Mouse (Mus musculus) heart, adult 8-10 months (tissue): Measurements from ENCODE around the gene Josd1. TPM values are rescaled to one million over a fixed set of nuclear protein-coding genes. Genes with fewer than 3 reads are reported as not detected.
"Not testable (repeated sequence)": the region's sequence is repeated elsewhere in the genome, so short reads cannot be mapped to it uniquely, and the experiment has no call there.

ENCODE experiments used
- DNase-seq: peaks from one replicate; pipeline ENCODE4 v3.0.0; 2022; ENCODE audit warnings: low spot score
- total RNA-seq, 4 experiments: library from RNA; stranded (reverse); gene quantifications; 2 replicates each; pipeline ENCODE4 v1.2.4; 2022

The Josd1 gene
- total RNA-seq, 4 experiments from 2014 or later: 19.7 to 28.9 (median 23.3) TPM

DNA sequence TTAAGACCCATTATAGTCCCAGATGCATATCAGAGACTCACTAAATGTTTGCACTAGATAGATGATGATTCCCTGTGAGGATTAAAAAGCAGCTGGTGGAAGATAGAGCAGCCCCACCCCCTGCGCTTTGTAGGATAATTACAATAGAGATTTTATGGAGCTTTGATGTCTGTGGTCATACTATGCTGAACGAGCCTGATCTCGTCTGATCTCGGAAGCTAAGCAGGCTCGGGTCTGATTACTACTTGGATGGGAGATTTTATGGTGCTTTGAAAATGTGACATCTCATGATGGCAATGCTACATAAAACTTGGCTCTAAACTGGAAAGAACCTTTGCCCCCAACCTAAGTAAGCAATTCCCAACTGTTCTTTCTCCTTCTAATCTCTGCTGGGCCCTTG is 4.6 kb upstream of the Josd1 start:
- DNase-seq: no peak

GRCm38 (mm10) chr15:79691023-79691508 is 3.3 kb upstream of the Josd1 start:
- no peak for DNase-seq

GRCm38 (mm10) chr15:79690426-79691022 is 2.8 kb upstream of the Josd1 start, which contains the start of gene Gtpbp1:
Gene Gtpbp1, plus strand, starts transcription at chr15:79690845.
- DNase-seq: peak; percentile 100

DNA sequence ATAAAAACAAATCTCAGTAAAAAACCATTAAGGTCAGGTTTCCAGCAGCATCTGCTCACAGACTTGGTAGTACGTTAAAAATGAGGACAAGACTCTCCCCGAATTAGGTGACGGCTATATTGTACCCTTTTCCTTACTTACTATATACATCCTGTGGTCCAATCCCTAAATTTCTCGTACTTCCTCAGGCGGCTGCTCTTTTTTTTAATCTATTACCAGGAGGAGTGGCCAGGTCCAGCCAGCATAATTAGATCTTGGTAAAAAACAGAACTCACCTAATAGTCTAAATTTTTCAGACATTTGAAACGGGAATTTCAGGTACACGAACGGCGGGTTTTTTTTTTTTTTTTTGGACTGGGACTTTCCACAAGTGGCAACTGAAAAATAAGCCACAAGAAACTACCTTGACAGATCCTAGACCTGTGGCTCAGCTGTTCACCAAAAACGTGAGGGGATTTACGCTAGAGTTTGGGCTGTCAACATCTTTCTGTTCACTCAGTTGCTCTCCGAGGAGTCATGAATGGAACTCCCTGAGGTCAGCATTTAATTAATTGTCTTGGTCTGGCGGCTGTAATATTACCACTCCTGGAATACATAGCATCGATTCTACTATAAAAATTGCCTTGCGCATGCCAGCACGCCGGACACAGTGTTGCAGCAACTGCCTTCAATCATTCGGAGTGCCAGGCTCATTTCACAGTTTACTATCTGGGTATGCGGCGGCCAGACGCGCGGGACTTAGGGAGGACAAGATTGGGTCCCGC is 2.1 kb upstream of the Josd1 start:
- DNase-seq: no peak

DNA sequence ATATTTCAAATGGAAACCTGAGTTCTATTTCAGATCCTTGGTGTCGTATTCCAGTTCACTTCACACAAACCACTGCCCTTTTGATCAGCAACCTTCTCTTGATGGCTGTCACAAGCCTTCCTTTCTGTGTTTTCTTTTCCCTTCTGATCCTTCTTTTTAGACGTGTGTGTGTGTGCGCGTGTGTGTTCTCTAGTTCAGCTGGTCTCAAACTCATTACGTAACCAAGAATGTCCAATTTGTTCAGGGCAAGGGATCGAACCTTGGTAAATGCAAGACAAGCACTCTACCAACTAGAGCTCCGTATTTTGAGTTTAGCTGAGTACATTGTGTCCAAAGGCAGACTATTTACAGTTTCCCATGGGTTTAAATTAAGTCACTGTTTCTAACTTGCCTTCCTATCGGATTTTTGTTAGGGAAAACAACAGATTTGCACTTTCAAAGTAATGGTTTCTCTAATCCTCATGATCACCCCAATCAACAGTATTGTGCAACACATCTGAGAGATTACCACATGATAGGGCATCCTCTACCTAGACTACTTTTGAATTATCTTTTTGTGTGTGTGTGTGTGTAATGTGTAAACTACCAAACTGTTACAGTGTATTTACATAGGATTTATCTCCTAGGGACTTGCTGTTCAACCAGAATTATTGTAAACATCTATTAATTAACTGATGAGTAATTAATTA is 693 bp upstream of the Josd1 start:
- DNase-seq: no peak

- no peak for DNase-seq
Observed at GRCm38 (mm10) chr15:79687175-79687574, 544 bp downstream of the Josd1 start.

DNA sequence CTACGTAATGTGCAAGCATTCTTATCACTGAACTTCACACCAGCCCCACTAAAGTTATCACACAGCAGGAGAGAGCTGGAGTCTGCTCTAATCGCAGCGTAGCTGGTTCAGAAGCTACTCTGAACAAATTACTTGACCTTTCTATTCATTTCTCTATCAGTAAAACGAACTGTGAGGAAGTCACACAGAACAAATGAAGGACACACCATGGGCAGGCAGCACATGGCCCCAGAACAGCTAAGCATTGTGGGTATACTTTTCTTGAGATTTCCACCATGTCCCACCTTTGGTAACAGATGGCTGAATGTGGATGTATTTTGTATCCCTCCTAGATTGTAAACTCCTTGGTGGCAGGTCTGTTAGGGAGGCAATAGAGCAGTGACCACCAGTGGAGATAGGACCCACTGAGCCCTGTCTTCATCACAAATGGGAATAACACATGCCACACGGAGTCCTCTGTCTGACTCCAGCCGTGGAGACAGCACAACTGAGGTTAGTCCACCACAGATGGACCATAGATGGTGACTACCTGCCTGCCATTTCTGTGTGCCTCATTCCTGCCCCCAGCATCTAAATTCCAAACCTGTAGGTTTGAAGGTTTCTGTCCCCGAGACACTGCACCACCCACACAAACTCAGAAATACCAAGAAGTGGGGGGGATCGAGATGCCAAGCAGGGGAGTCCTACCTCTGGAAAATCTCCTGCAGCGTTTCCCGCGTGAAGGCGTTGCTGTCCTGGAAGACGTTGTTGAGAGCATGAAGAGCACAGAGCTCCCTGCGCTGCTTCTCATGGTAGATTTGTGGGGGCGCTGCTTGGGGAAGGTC is 1.5 kb downstream of the Josd1 start:
- DNase-seq: no peak

DNA sequence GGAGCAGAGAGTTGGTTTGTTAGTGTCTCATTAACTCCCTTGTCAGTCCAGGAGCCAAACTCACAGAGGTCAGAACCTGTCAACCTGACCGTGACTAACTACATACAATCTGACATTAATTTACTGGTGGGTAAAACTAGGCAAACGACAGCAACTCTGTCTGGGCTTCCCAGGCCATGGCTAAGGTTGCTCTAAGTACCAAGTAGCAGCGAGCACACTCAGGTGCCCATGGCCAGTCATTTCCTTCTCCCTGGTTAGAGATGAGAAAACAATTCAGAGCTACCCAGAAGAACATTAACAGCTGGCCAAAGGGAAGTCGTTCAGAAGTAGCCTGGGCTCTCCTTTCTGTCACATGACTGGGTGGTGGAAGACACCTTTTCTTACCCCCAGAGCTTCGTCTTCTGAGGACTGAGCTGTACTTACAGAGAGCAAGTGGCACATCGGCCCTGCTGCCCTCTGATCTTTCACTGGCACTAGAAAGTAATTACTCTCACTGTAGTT is 2.5 kb downstream of the Josd1 start:
- no peak for DNase-seq

DNA sequence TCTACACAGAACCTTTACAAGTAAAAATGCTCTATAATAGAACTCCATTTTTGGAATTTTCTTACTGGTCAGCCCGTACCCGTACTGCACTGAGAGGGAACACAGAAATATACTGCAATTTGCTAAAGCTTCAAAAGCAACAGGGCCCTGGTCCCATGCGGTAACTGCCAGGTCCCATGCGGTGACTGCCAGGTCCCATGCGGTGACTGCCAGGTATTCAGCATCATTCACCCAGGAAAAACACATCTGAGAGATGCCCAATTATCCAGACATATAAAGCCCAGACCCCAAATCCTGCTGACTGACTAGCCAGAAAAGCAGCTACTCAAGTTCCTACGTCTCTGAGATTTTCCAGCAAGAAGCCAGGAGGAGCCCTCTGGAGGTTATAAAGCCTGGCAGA is 3.1 kb downstream of the Josd1 start:
- no peak for DNase-seq

DNA sequence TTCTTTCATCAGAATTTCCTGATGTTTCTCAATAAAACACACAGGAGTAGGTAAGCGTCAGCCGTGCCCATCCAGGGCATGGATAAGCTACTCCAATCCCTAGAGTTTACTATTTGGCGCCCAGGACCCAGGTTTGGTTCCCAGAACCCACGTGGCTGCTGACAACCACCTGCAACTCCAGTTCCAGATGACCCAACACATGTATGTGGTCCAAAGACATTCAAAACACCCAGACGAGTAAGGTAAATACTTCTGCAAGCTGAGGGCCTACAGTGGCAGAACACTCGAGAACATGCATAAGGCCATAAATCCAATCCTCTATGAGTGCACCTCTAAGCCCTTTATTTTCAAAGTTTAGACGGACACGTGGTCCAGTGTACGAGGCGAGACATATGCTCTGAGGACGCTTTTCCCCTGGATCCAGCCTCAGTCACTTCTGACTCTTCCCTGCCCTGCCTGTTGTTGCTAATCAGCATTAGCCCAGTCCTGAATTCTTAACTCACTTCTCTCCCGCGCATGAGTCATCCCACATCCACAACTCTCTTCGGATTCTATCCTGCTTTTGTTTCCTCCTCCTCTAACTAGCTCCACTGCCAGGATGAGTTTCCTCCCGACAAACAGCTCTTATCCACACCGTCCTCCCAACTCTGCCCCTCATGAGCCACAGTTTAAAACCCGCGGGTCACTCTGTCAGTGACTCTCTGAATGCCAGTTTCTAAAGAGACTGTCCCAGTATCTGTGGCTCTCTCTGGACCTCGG is 3.8 kb downstream of the Josd1 start:
- DNase-seq: no peak

DNA sequence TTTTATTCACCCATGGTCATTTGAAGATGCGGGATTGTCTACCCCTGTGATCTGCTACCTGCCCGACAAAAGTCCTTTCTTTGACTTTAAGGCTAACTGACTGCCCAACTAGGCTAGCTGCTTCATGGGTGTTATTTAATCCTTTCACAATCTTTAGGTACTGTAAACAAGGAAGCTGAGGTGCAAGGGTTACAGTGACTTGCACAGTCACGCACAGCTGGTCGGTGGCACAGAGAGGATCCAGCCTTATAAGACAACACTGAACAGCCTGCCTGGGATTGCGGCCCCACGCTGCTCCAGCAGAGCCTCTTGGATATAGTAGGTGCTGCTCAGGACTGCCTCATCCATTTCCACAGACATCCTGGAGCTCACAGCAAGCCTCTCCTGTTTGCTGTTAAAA is 4.6 kb downstream of the Josd1 start:
- DNase-seq: no peak

- no peak for DNase-seq
Observed at GRCm38 (mm10) chr15:79681973-79682372, 5.7 kb downstream of the Josd1 start.

DNA sequence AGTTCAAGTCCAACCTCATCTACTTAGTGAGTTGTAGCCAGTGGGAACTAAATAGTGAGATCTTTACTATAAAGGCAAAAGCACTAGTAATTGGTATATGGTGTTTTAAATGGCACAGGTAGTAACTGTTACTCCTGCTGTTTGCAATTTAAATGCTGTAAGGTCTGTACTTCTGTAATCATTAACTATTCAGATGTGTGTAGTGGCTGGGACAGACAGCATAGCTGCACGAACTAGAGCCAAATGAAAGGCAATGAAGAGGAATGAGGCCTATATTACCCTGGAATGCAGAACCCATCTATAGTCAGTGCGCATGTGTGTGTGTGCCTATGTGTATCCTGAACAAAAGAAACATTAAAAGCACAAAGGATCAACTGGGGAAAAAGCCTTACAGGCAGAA is 9.8 kb downstream of the Josd1 start:
- DNase-seq: no peak

GRCm38 (mm10) chr15:79671828-79672348 is 15.8 kb downstream of the Josd1 start:
- DNase-seq: not testable (repeated sequence)

DNA sequence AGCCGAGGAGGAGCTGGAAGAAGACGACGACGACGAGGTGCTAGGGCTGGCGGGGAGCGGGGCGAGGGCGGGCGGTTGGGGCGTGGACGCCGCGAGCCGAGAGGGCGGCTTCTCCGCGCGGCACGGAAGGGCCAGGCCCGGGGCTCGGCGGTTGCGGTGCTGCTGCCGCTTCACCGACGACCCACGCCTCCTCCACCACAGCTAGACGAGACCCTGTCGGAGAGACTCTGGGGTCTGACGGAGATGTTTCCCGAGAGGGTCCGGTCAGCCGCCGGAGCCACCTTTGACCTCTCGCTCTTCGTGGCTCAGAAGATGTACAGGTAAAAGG is 16.8 kb downstream of the Josd1 start:
- DNase-seq: no peak

DNA sequence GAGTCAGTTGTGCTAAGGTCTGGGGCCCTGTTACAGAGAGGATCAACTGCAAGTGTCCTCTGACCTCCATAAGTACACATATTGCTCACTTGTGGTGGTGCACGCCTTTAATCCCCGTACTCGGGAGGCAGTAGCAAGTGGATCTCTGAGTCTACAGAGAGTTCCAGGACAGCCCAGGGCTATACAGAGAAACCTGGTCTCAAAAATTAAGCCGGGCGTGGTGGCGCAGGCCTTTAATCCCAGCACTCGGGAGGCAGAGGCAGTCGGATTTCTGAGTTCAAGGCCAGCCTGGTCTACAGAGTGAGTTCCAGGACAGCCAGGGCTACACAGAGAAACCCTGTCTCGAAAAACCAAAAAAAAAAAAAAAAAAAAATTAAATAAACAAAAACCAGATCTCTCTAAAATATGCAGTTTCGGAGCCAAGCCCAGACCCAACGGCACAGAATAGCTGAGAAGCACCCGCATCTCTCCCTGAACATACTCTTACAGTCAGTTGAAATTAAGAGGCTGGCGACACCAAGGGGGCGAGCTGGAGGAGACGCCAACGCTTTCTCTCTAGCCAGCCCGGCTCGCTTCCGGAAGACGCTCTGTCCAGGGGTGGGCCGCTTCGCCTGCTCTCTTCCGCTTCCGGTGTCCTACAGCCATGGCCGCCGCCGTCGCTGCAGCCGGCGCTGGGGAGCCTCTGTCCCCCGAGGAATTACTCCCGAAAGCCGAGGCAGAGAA is 17.3 kb downstream of the Josd1 start, which contains the start of gene Tomm22:
Tomm22 (plus strand) TSS at position 613 of the 723 bp plus-strand sequence.
- peak; percentile 89 for DNase-seq

DNA sequence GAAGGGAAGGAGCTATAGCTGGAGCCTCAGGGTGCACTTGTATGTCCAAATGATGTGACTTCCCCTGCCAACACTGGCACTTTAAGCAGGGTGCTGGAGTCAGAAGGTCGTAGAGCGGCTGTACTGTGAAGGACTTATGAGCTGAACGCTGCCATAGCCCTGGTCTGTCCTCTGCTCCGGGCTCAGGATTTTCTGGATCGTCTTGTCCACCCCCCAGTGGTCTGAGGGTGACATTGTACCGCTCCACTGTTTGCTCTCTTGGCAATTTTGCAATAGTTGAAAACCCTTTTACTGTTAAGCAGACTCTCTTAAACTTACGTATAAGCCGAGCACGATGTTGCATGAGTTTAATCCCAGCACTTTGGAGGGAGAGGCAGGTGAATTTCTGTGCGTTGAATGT is 18.5 kb downstream of the Josd1 start:
- no peak for DNase-seq

DNA sequence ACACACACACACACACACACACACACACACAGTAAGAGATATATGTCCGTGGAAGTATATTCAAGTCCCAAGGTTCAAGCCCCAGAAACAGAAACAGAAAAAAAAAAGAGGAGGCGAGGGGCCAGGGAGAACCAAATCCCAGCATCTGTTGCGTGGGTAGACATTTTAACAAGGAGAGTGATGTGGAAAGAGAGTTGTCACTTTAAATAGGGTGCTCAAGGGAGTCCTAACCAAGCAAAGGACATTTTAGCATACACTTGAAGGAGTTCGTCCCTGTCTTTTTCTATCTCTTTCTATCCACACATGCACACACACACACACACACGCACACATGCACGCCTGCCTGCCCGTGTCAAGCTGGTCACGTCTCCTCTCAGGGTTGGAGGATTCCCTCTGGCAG is 23.1 kb downstream of the Josd1 start:
- DNase-seq: no peak

DNA sequence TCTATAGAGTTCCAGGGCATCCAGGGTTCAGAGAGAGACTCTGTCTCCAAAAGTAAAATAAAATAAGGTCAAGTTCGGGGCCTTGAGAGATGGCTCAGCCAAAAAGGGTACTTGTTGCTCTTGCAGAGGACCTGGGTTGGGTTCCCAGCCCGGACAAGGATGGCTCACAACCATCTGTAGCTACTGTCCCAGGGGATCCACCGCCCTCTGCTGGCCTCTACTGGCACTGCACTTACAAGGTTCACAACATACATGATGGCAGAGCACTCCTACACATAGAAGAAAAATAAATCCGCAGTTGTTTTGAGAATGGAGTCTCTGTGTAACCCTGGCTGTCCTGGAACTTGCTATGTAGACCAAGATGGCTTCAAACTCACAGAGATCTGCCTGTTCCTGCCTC is 25.9 kb downstream of the Josd1 start:
- DNase-seq: no peak
